Mouse (Mus musculus): ENCODE measurements around the gene Cdc34.

DNA sequence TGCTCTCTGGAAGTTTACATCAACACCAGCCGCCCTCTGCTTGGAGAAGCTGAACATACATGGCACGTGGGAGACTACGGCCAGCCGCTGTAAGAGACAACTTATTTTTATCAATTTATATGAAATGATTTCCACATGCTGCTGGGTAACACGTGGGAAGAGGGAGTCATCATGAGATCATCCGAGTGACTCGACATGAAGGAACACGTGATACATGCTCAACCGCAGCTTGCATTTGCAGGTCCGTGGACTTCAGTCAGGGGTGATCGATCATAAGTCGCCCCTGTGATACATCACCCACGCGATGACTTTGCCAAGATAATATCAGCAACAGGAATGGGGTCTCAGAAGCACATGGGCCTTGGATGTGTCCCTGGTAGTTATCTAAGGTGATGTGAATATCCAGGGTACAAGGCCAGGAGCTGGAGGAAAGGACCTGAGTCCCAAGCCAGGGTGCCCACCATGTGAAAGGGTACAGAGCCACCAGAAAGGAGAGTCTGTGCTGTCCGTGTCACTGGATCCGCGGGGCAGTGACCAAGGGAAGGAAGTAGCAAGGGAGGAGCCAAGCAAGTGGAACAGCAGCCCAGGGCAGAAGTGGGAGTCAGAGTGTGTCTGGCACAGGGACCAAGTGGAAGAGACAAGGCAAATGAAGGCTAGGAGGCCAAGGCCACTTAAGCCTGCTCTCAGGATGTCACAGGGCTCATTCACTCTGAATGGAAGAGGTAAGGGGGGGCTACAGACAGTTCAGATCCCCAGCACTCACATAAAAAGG is 48.8 kb upstream of the Cdc34 start:
- TF ChIP-seq GATA1 (IDR thresholded peaks at IDR 0.05; ENCODE audit: low read length) (no peak), TAL1 (IDR thresholded peaks at IDR 0.05; ENCODE audit: low read length) (no peak)
